Mouse (Mus musculus) megakaryocyte, adult 5-6 weeks (primary cell): Measurements from ENCODE around the gene Olfr969. TPM values are rescaled to one million over a fixed set of nuclear protein-coding genes. Genes with fewer than 3 reads are reported as not detected.
"Not testable (repeated sequence)": the region's sequence is repeated elsewhere in the genome, so short reads cannot be mapped to it uniquely, and the experiment has no call there.

Experiments
- ATAC-seq: 2 replicates; pipeline ENCODE4 v1.8.0; 2016; ENCODE audit warnings: mild to moderate bottlenecking, inconsistent platforms; ENCODE audit not compliant: poor library complexity, severe bottlenecking
- total RNA-seq, 2 experiments: library from RNA; stranded (forward) in 1 of 2; stranded (reverse) in 1 of 2; fragments of 153-499, 151-499 nt in 1 of 2; fragments of 221-1000, 200-1000 nt in 1 of 2; gene quantifications; 2 replicates each; pipeline versions ENCODE4 v1.2.3 to v1.2.4; 2015 to 2017

Olfr969 gene
- total RNA-seq (2015), result not detected in 2 replicates
- total RNA-seq (2017), result not detected in 2 replicates

DNA sequence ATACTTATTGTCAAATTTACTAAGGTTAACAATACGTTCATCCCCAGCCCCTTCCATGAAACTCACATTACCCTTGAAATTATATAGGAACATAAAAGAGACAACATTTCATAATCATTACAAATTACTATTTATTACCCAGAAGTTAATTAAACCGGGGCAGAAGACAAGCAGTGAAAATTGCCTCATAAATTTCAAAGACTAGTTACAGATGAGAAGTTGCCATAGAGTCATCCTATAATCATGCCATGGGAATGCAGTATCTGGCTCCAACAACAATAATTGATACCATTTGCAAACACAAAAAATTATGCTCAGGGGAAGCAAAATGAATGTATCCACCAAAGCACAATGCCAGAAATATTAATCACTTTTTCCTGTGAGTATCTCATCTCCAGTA, at the start of gene Olfr969:
Gene Olfr969, plus strand, starts transcription at position 388 of the 400 bp plus-strand sequence.
- no peak for ATAC-seq

DNA sequence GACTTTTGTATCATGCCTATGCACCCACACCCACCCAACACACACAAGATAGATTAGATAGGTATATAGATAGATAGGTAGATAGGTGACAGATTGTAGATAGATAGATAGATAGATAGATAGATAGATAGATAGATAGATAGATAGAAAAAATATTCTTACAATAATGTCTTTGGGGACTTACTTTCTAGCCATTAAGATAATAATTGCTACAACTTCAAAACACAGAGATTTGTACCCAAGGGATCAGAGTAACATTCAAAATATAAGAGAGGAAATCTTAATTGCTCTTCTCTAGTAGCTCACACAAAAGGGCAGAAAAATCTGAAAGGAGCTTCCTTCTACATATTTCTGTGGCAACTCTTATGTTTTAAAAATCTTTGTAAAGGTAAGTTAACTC, 44.8 kb upstream of the Olfr969 start, which contains the start of gene Olfr967:
Gene Olfr967, plus strand, starts transcription at position 301 of the 400 bp plus-strand sequence.
- ATAC-seq, result no peak

DNA sequence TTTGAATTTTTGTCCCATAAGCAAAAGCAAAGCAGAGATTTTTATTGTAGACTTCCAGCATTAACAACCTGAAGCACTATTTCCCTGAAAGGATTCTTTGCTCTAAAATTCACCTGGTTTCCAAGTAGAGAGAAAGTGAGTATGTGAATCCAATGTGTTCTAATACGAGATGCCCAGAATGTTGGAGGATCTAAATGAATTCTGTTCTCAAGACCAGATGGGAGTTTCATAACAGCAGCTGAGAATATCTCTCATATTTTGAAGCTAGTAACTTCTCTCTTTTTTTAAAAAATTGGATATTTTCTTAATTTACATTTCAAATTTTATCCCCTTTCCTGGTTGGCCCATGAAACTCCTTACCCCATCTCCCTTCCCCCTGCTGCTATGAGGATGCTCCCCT, 44.3 kb upstream of the Olfr969 start:
- no peak for ATAC-seq

DNA sequence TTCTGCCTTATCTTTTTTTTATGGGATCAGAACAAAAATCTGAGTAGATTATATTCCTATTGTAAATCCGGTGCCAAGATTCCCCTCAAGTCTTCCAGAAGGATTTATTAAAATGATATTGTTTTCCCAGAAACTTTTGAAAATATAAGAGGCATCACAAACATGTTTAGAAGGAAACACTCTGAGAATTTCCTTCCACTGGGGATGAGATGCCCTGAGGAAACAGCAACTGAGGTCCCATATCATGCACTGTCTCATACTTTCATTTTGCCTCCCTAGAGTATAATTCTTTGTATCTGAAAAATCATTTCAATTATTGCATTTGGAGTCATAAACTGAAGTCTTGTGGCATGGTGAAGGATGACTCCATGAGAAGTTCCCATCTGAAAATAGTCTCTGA, 7.6 kb upstream of the Olfr969 start, which contains the start of gene Olfr968:
Gene Olfr968, minus strand, starts transcription at position 101 of the 400 bp plus-strand sequence.
- no peak for ATAC-seq

DNA sequence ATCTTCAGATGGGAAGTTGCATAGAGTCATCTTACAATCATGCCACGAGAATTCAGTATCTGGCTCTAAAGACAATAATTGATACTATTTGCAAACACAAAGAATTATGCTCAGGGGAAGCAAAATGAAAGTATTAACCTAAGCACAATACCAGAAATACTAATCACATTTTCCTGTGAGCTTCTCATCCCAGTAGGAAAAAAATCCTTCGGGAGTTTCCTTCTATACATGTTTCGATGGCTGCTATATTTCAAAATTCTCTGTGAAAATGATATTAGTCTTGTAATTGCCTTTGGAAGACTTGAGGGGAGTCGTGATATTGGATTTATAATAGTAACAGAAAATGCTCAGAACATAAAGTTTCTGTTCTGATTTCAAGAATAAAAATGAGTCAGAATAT, 17.8 kb downstream of the Olfr969 start, which contains the start of gene Olfr970:
Gene Olfr970, plus strand, starts transcription at position 301 of the 400 bp plus-strand sequence.
- no peak for ATAC-seq

DNA sequence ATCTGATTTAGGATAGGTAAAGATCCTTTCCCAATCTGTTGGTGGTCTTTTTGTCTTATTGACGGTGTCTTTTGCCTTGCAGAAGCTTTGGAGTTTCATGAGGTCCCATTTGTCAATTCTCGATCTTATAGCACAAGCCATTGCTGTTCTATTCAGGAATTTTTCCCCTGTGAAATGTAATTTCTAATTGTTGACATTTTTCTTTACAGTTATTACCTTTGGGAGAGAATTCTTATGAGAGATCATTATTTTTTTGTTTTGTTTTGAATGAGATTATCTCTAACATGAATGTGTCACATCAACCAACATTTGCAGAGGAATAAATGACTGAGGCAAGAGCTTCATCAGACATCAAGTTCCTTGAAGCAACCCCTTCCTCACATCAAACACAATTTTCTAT, 45.8 kb downstream of the Olfr969 start, which contains the start of gene Olfr971:
Gene Olfr971, plus strand, starts transcription at position 301 of the 400 bp plus-strand sequence.
- not testable (repeated sequence) for ATAC-seq

Other genes with a start within 250 kb of the Olfr969 start
- gene Olfr958, start 236.9 kb upstream of the Olfr969 start, total RNA-seq (2015), result not detected in 2 replicates
- not detected in 2 replicates for gene Olfr958, start 236.9 kb upstream of the Olfr969 start, total RNA-seq (2017)
- not detected in 2 replicates for gene Olfr959, start 215.4 kb upstream of the Olfr969 start, total RNA-seq (2015)
- gene Olfr959, start 215.4 kb upstream of the Olfr969 start, total RNA-seq (2017), result not detected in 2 replicates
- 0.14 and 0.74 TPM in 2 replicates for gene AW551984, start 186.5 kb upstream of the Olfr969 start, total RNA-seq (2015)
- 0.11 and 0.37 TPM in 2 replicates for gene AW551984, start 186.5 kb upstream of the Olfr969 start, total RNA-seq (2017)
- not detected in 2 replicates for gene Olfr148, start 180.3 kb upstream of the Olfr969 start, total RNA-seq (2015)
- not detected in 2 replicates for gene Olfr148, start 180.3 kb upstream of the Olfr969 start, total RNA-seq (2017)
- not detected in 2 replicates for gene Olfr960, start 169.6 kb upstream of the Olfr969 start, total RNA-seq (2015)
- gene Olfr960, start 169.6 kb upstream of the Olfr969 start, total RNA-seq (2017), result not detected in 2 replicates
- 0.13 TPM in 1 of 2 replicates, not detected in the other for gene Olfr961, start 145.9 kb upstream of the Olfr969 start, total RNA-seq (2015)
- gene Olfr961, start 145.9 kb upstream of the Olfr969 start, total RNA-seq (2017), result not detected in 2 replicates
- not detected in 2 replicates for gene Olfr963, start 123.7 kb upstream of the Olfr969 start, total RNA-seq (2015)
- gene Olfr963, start 123.7 kb upstream of the Olfr969 start, total RNA-seq (2017), result not detected in 2 replicates
- not detected in 2 replicates for gene Olfr149, start 83.8 kb upstream of the Olfr969 start, total RNA-seq (2015)
- not detected in 2 replicates for gene Olfr149, start 83.8 kb upstream of the Olfr969 start, total RNA-seq (2017)
- gene Olfr965, start 79.6 kb upstream of the Olfr969 start, total RNA-seq (2015), result not detected in 2 replicates
- 1.5 TPM in 1 of 2 replicates, not detected in the other for gene Olfr965, start 79.6 kb upstream of the Olfr969 start, total RNA-seq (2017)
- not detected in 2 replicates for gene Olfr150, start 60.0 kb upstream of the Olfr969 start, total RNA-seq (2015)
- gene Olfr150, start 60.0 kb upstream of the Olfr969 start, total RNA-seq (2017), result not detected in 2 replicates
- gene Olfr967, start 44.7 kb upstream of the Olfr969 start, total RNA-seq (2015), result not detected in 2 replicates
- gene Olfr967, start 44.7 kb upstream of the Olfr969 start, total RNA-seq (2017), result not detected in 2 replicates
- not detected in 2 replicates for gene Olfr968, start 7.7 kb upstream of the Olfr969 start, total RNA-seq (2015)
- gene Olfr968, start 7.7 kb upstream of the Olfr969 start, total RNA-seq (2017), result not detected in 2 replicates
- gene Olfr970, start 17.9 kb downstream of the Olfr969 start, total RNA-seq (2015), result not detected in 2 replicates
- gene Olfr970, start 17.9 kb downstream of the Olfr969 start, total RNA-seq (2017), result not detected in 2 replicates
- not detected in 2 replicates for gene Olfr971, start 45.9 kb downstream of the Olfr969 start, total RNA-seq (2015)
- not detected in 2 replicates for gene Olfr971, start 45.9 kb downstream of the Olfr969 start, total RNA-seq (2017)
- gene Olfr972, start 75.5 kb downstream of the Olfr969 start, total RNA-seq (2015), result not detected in 2 replicates
- not detected in 2 replicates for gene Olfr972, start 75.5 kb downstream of the Olfr969 start, total RNA-seq (2017)
- gene Olfr229, start 116.4 kb downstream of the Olfr969 start, total RNA-seq (2015), result not detected in 2 replicates
- gene Olfr229, start 116.4 kb downstream of the Olfr969 start, total RNA-seq (2017), result not detected in 2 replicates
- not detected in 2 replicates for gene Olfr974, start 146.6 kb downstream of the Olfr969 start, total RNA-seq (2015)
- not detected in 2 replicates for gene Olfr974, start 146.6 kb downstream of the Olfr969 start, total RNA-seq (2017)
- gene Olfr975, start 161.1 kb downstream of the Olfr969 start, total RNA-seq (2015), result not detected in 2 replicates
- not detected in 2 replicates for gene Olfr975, start 161.1 kb downstream of the Olfr969 start, total RNA-seq (2017)
- not detected in 2 replicates for gene Olfr976, start 170.2 kb downstream of the Olfr969 start, total RNA-seq (2015)
- gene Olfr976, start 170.2 kb downstream of the Olfr969 start, total RNA-seq (2017), result not detected in 2 replicates
- gene Olfr978, start 201.2 kb downstream of the Olfr969 start, total RNA-seq (2015), result not detected in 2 replicates
- gene Olfr978, start 201.2 kb downstream of the Olfr969 start, total RNA-seq (2017), result not detected in 2 replicates
- not detected in 2 replicates for gene Olfr979, start 212.5 kb downstream of the Olfr969 start, total RNA-seq (2015)
- not detected in 2 replicates for gene Olfr979, start 212.5 kb downstream of the Olfr969 start, total RNA-seq (2017)
- gene Olfr980, start 218.6 kb downstream of the Olfr969 start, total RNA-seq (2015), result not detected in 2 replicates
- not detected in 2 replicates for gene Olfr980, start 218.6 kb downstream of the Olfr969 start, total RNA-seq (2017)
- not detected in 2 replicates for gene Olfr981, start 230.5 kb downstream of the Olfr969 start, total RNA-seq (2015)
- not detected in 2 replicates for gene Olfr981, start 230.5 kb downstream of the Olfr969 start, total RNA-seq (2017)